In the genomic region with DNA sequence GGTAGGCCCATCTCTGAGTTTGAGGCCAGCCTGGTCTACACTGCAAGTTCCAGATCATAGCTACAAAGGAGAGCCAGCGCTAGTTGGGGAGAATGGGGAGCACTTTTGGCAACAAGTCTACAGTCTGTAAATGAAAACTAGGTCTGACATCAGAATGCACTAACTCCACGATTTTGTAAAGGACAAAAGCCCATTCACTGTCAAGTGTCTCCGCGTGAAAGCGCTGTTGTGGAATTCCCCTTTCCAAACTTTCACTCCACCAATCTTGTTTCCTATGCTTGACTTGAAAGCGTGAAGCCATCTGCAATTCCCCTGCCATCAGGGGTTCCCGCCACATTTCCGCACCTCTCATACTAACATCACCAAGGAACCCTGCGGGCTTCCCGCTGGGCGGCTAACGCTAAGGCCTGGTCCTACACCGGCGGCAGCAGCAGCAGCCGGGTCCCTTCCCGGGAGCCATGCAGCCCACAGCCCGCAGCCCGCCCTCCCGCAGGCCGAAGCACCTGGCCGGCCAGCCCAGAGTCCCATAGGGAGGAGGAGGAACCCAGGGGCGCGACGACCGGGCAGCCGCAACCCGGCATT, we compare ENCODE assay signal across 7 mouse cellular contexts. TPM values are rescaled to one million over a fixed set of nuclear protein-coding genes. Genes with fewer than 3 reads are reported as not detected.
DNase-seq lines count a peak whose midpoint lies in the region; ATAC-seq and TF ChIP-seq lines count a peak whose summit lies in the region.

No protein-coding gene starts in this region.

- H3K36me3 ChIP-seq in lung, embryonic 15.5 days = no peaks in the 10 kb centered on the region
- H3K36me3 ChIP-seq in embryonic facial prominence, embryonic 14.5 days (ENCODE audit: control insufficient read depth, insufficient read depth, low read length) = no peaks in the 10 kb centered on the region
- 0 out of 2 replicates have a peak, but pooled peaks cover 3% of the 10 kb centered on the region for H3K36me3 ChIP-seq in intestine, postnatal 0 days (ENCODE audit: control insufficient read depth, insufficient read depth)

- H3K4me2 ChIP-seq in lung, embryonic 15.5 days = peak overlapping the region; percentile 56
- peak overlapping the region; percentile 67 for H3K4me2 ChIP-seq in embryonic facial prominence, embryonic 14.5 days (ENCODE audit: low read depth, low read length)
- H3K4me2 ChIP-seq in intestine, postnatal 0 days (replicated peaks; ENCODE audit: low read depth) = peak overlapping the region; percentile 93

- H3K27me3 ChIP-seq in lung, embryonic 15.5 days = no peaks in the 10 kb centered on the region
- no peaks in the 10 kb centered on the region for H3K27me3 ChIP-seq in embryonic facial prominence, embryonic 14.5 days (replicated peaks; ENCODE audit: control insufficient read depth, insufficient read depth, low read length)
- no peaks in the 10 kb centered on the region for H3K27me3 ChIP-seq in intestine, postnatal 0 days (replicated peaks; ENCODE audit: control insufficient read depth, insufficient read depth, low read length)

- H3K4me1 ChIP-seq in lung, embryonic 15.5 days = peaks cover 31% of the 10 kb centered on the region
- peaks cover 15% of the 10 kb centered on the region for H3K4me1 ChIP-seq in embryonic facial prominence, embryonic 14.5 days (ENCODE audit: control insufficient read depth, insufficient read depth, low read length)
- H3K4me1 ChIP-seq in intestine, postnatal 0 days (replicated peaks; ENCODE audit: control insufficient read depth, insufficient read depth, low read length) = peaks cover 6% of the 10 kb centered on the region

- no peak for TF ChIP-seq CTCF in intestine, postnatal 0 days (IDR thresholded peaks at IDR 0.05; ENCODE audit: low read depth)

- peak overlapping the region; percentile 98 for H3K9ac ChIP-seq in lung, embryonic 15.5 days
- peak overlapping the region; percentile 99 for H3K9ac ChIP-seq in embryonic facial prominence, embryonic 14.5 days (ENCODE audit: low read depth, low read length)
- H3K9ac ChIP-seq in intestine, postnatal 0 days (ENCODE audit: low read depth, low read length) = peak overlapping the region; percentile 89

- DNase-seq in lung, postnatal 14 days = no peak
- DNase-seq in R1 (ENCODE audit: low read depth, low spot score) = peak; percentile 74
- peak; percentile 40 for DNase-seq in embryonic facial prominence, embryonic 14.5 days (ENCODE audit: low spot score)
- DNase-seq in naive thymus-derived CD4-positive, alpha-beta T cell, adult 2 months (ENCODE audit: low read depth) = peak; percentile 76
- DNase-seq in frontal cortex, postnatal 10 days (ENCODE audit: low spot score in 2 of 2) = no peak

- peak overlapping the region; percentile 97 for H3K27ac ChIP-seq in lung, embryonic 15.5 days
- peak overlapping the region; percentile 97 for H3K27ac ChIP-seq in embryonic facial prominence, embryonic 14.5 days (replicated peaks; ENCODE audit: low read depth, low read length)
- H3K27ac ChIP-seq in intestine, postnatal 0 days (ENCODE audit: low read depth, low read length) = peak overlapping the region; percentile 89

- no peaks in the 10 kb centered on the region for H3K9me3 ChIP-seq in lung, embryonic 15.5 days
- no peaks in the 10 kb centered on the region for H3K9me3 ChIP-seq in embryonic facial prominence, embryonic 14.5 days (ENCODE audit: control insufficient read depth, low read length)
- H3K9me3 ChIP-seq in intestine, postnatal 0 days (ENCODE audit: control insufficient read depth) = no peaks in the 10 kb centered on the region

- ATAC-seq in lung, embryonic 15.5 days (ENCODE audit: borderline replicate concordance, extremely low read depth, low FRiP score, low TSS enrichment) = peak; percentile 45; the same call in 1 of the 2 replicates
- peak; percentile 48; the same call in 1 of the 2 replicates for ATAC-seq in embryonic facial prominence, embryonic 14.5 days (ENCODE audit: low read depth)
- peak; percentile 39; the same call in 1 of the 2 replicates for ATAC-seq in intestine, postnatal 0 days

- H3K4me3 ChIP-seq in lung, embryonic 15.5 days = peak overlapping the region; percentile 87
- H3K4me3 ChIP-seq in embryonic facial prominence, embryonic 14.5 days (ENCODE audit: low read depth, low read length) = peak overlapping the region; percentile 91
- peak overlapping the region; percentile 65 for H3K4me3 ChIP-seq in intestine, postnatal 0 days (ENCODE audit: low read depth, low read length)

- WGBS in lung, embryonic 15.5 days = under 1% methylated on average over 27 of the region's 27 CpGs
- WGBS in embryonic facial prominence, embryonic 14.5 days = 2% methylated on average over 27 of the region's 27 CpGs
- 1% methylated on average over 27 of the region's 27 CpGs for WGBS in intestine, postnatal 0 days

RNA-seq across cellular contexts. Expression of gene Anapc13, which starts 0.6 kb away (rescaled TPM):
- 166 and 183 TPM in 2 replicates for polyA plus RNA-seq in lung, embryonic 15.5 days (2015; fragmentation: Nextera tagmentation; extraction: Ambion mirVana)
- 175 and 190 TPM in 2 replicates for polyA plus RNA-seq in embryonic facial prominence, embryonic 14.5 days (2014; fragmentation: Nextera tagmentation; extraction: Ambion mirVana)
- polyA plus RNA-seq in intestine, postnatal 0 days (2015; fragmentation: Nextera tagmentation; extraction: Ambion mirVana) = 182 and 204 TPM in 2 replicates

RNA-seq across cellular contexts. Expression of gene Cep63, which starts 0.8 kb away (rescaled TPM):
- 49.9 and 59.8 TPM in 2 replicates for polyA plus RNA-seq in lung, embryonic 15.5 days (2015; fragmentation: Nextera tagmentation; extraction: Ambion mirVana)
- 40.7 and 47.0 TPM in 2 replicates for polyA plus RNA-seq in embryonic facial prominence, embryonic 14.5 days (2014; fragmentation: Nextera tagmentation; extraction: Ambion mirVana)
- 25.8 and 30.8 TPM in 2 replicates for polyA plus RNA-seq in intestine, postnatal 0 days (2015; fragmentation: Nextera tagmentation; extraction: Ambion mirVana)

Comparison
In these comparisons a context has a peak if more than half of its experiments do, and no peak if none do; other contexts are left out.
1. DNase-seq: peak in R1 (single experiment), embryonic facial prominence, embryonic 14.5 days (single experiment) and naive thymus-derived CD4-positive, alpha-beta T cell, adult 2 months (single experiment); none in lung, postnatal 14 days (single experiment) and frontal cortex, postnatal 10 days (0 of 2).
2. Peak in every context shown above with its lines, with median percentiles within 50 percentile points of each other: ATAC-seq, H3K27ac ChIP-seq, H3K4me2 ChIP-seq, H3K4me3 ChIP-seq and H3K9ac ChIP-seq.